Mouse (Mus musculus): Measurements from ENCODE around the gene Xrcc5. TPM values are rescaled to one million over a fixed set of nuclear protein-coding genes. Genes with fewer than 3 reads are reported as not detected.

Gene Xrcc5
- total RNA-seq, 2 experiments from 2014 or later: 18.5 to 20.5 TPM

DNA sequence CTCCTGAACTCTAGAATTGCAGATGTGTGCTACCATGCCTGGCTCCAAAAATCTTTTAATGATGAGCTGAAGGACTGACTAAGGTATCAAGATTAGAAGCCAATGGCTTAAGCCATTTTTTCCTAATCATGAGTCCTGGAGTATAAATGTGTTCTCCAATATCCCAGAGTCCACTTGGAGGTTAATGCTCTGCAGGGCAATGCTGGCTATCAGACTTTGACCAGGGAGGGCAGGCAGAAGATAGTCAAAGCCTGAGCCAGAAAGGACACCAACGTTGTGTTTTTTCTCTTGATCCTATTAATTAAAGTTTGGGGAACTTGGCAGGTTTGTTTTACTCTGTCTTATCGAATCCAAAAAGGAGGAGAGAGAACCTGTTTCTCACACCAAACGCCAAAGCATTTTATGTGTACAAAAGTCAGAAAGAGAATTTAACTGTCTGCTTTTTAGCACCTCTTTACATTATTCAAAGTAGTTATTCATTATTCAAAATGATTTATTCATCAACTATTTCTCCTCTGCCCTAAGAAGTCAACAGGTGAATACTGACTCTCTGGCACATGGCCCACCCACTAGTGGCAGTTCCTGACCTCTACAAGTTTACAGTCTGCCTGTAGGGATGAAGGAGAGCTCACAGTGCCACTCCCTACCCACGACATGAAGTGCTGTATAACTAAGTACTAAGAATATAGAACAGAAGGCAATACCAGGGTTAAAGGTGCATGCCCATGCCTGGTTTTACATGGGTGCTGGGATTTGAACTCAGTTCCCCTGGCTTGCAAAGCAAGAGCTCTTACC lies 13.2 kb upstream of the Xrcc5 start:
- no peak for DNase-seq
- intact Hi-C loops (cut with DNase I): no loop called here
- no peak for TF ChIP-seq CTCF (IDR thresholded peaks at IDR 0.05)
- no peak overlapping the region for H3K27ac ChIP-seq
- no peak overlapping the region for H3K4me3 ChIP-seq

DNA sequence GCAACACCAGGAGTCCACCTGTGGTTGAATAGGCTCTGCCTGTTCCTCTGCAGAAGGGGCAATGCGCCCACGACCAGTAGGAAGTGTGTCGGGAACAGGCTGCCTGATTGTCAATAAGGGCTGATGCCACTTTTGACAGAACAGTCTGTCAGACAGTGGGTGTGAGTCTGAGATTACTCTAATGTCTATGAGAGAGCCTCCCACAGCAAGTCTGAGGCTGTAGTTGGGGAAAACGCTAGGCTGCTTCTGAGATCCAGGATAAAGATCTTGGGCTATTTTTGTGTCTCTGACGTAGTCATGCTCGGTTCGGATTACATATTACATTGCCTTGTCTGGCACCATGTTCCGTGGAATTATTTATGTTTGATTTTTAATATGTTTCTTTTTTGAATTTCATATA lies 11.5 kb upstream of the Xrcc5 start:
- Histone ChIP-seq H3K27ac (peak overlapping the region; percentile 92), H3K4me3 (peak overlapping the region; percentile 59)
- intact Hi-C loops (cut with DNase I): no loop called here
- peak; percentile 28 for DNase-seq
- TF ChIP-seq CTCF (IDR thresholded peaks at IDR 0.05): no peak

DNA sequence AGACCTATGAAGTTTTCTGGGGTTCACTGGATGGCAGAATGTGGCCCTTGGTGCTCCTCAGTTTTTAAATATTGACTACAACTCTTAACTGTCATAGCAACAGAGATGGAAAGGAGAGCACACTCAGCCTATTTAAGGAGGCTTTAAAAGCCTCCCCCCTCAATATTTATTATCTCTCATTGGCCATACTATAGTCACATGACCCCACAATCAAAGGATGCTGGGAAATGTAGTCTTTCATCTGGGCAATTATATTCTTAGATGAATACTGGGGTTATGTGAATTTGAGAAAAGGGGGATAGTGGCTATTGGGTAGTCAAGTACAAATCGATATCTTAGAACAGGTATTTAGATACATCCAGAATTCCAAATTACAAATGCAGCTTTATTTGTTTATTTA lies 5.4 kb upstream of the Xrcc5 start:
- no peak for DNase-seq
- TF ChIP-seq CTCF (IDR thresholded peaks at IDR 0.05): no peak
- no peak overlapping the region for H3K4me3 ChIP-seq
- intact Hi-C loops (cut with DNase I): no loop called here
- no peak overlapping the region for H3K27ac ChIP-seq

DNA sequence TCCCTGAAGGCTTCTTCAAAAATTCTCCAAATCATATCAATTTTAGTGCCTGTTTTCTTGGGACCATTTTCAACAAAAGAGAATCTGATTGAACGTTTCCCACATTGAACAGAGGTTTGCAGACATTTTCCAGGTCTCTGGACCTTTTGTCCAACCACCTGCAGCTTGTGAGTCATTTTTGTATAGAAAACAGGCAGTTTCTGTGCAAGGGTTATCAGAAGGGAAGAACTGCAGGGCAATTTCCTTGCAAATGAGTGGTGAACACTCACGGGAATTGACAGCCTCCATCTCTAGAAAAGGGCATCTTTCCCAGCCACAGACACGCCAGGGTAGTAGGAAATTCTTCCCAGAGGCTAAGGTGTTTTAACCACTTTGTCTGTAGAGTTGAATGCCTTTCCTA lies 980 bp upstream of the Xrcc5 start:
- peak overlapping the region; percentile 86; the same call in 1 of the 2 replicates for H3K27ac ChIP-seq
- no peak for TF ChIP-seq CTCF (IDR thresholded peaks at IDR 0.05)
- DNase-seq: no peak
- intact Hi-C loops (cut with DNase I): loop anchor here (2.0 kb wide), 1 partner anchor 21 kb away; the partner anchor contains the start of genes Pecr and Tmem169
- no peak overlapping the region; the same call in 1 of the 2 replicates for H3K4me3 ChIP-seq

DNA sequence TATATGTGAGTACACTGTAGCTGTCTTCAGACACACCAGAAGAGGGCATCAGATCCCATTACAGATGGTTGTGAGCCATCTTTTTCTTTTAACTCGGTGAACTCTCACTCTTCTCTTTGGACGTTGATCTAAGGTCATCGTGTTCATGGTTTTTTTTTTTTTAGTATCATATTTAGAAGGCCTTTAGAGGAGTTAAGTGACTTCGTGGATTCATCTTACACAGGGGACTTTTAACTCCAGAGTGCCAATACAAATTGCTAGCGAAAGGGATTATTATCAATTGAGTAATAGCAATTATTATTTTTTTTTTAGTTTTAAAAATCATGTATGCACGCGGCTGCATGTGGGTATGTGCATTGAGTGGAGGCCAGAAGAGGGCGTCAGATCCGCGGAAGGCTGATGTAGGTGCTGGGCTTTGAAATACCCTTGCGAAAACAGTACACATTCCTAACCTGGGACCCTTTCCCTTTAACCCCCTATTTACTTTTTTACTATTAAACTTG lies 491 bp upstream of the Xrcc5 start:
- peak; percentile 58 for TF ChIP-seq CTCF (IDR thresholded peaks at IDR 0.05)
- peak; percentile 53 for DNase-seq
- intact Hi-C loops (cut with DNase I): loop anchor here (2.0 kb wide), 1 partner anchor 22 kb away; the partner anchor contains the start of genes Pecr and Tmem169
- H3K4me3 ChIP-seq: peak overlapping the region; percentile 92
- H3K27ac ChIP-seq: peak overlapping the region; percentile 86

DNA sequence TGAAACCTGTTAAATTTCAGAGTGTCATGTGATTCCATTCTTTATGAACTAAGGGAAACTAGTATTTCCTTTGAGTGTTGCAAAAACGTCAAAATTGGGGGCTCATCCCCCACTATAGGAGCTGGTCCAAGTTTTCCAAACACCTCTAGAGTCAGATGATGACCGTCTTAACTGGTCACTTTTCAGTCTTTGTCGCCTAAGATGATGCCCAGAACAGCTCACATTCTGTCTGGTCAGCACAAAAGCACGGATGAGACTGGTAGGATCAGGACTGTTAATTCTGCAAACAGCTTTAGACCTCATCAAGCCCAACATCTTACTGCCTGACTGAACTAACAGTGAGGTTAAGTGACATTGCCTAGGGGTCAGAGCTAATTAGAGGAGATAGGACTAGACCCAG lies 1.7 kb downstream of the Xrcc5 start:
- intact Hi-C loops (cut with DNase I): no loop called here

DNA sequence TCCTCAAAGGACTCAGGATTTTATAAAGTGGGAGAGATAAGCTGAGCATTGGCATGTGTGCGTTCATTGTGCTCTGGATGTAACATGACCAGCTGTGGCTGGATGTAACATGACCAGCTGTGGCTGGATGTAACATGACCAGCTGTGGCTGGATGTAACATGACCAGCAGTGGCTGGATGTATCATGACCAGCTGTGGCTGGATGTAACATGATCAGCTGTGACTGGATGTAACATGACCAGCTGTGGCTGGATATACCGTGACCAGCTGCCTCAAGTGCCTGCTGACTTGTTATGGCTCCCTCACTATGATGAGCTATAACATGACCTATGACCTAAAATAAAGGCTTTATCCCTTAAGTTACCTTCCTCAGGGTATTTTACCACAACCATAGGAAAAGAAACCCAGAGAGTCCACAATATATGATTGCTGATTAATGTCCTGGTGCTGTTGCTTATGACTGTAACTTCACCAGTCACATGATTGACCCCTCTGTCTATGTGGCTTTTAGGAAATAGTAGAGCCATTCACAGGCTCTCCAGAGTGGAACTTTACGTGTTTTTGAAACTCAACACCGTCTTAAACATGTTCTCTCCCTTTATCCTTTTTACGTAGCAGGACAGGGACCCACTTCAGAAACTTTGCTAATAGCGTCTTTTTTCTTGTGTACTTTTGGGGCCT lies 2.7 kb downstream of the Xrcc5 start:
- Histone ChIP-seq H3K4me3 (no peak overlapping the region), H3K27ac (peak overlapping the region; percentile 73)
- TF ChIP-seq CTCF (IDR thresholded peaks at IDR 0.05): no peak
- no peak for DNase-seq
- intact Hi-C loops (cut with DNase I): loop anchor here (10.0 kb wide), 2 partner anchors 265 to 545 kb away; no protein-coding TSS in a partner anchor

More for the DNA sequence above, 1.7 kb downstream of the Xrcc5 start:
- TF ChIP-seq CTCF (IDR thresholded peaks at IDR 0.05): no peak
- no peak for DNase-seq
- H3K27ac ChIP-seq: peak overlapping the region; percentile 73
- no peak overlapping the region for H3K4me3 ChIP-seq

DNA sequence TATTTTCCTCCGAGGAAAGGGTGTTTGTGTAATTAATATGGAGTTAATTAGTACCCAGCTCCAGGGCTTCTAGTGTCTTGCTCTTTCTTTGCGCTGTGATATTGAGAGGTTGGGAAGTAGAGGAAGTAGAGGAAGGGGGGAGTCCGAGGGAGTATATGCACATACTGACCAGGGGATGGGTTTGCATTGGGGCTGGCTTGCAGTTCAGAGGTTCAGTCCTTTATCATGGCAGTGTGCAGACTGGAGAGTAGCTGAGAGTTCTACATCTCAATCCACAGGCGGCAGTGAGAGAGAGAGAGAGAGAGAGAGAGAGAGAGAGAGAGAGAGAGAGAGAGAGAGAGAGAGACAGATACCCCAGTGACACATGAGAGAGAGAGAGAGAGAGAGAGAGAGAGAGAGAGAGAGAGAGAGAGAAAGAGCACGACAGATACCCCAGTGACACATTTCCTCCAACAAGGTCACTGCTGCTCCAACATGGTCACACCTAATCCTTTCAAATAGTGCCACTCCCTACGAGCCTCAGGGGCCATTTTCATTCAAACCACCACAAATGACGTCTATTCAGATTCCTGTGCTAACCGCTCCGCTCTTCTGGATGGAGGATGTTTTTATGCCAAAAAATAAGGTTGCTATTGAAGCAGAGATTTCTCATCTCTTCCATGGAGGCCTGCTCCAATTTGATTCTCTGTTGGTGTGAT lies 5.6 kb downstream of the Xrcc5 start:
- Histone ChIP-seq H3K4me3 (no peak overlapping the region), H3K27ac (no peak overlapping the region)
- TF ChIP-seq CTCF (IDR thresholded peaks at IDR 0.05): no peak
- intact Hi-C loops (cut with DNase I): loop anchor here (10.0 kb wide), 2 partner anchors 262 to 542 kb away; no protein-coding TSS in a partner anchor
- DNase-seq: no peak

DNA sequence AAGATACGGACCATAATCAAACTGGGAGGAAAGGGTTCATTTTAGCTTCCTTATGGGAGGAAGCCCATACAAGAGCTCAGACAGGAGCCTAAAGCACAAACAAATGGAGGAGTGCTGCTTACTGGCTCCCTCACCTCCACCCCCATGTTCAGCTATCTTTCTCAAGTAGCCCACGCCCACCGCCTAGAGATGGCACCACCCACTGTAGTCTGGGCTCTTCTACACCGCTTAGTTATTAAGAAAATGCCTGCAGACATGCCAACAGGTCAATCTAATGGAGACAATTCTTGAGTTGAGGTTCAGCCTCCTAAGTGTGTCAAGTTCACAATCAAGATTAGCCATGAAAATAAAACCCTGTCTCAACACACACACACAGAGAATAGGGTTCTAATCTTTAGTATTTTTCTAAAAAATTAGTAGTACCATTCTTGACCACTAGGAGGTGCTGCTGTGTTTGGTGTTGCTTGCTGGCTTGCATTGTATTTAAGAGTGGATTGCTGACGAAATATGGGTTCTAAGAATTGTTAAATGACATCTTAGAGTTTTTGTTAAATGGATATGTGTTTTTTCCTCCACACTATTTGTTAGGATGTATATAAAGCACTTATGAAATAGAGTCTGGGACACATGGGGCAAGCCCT lies 6.3 kb downstream of the Xrcc5 start:
- intact Hi-C loops (cut with DNase I): loop anchor here (10.0 kb wide), 2 partner anchors 261 to 541 kb away; no protein-coding TSS in a partner anchor
- no peak for DNase-seq
- TF ChIP-seq CTCF (IDR thresholded peaks at IDR 0.05): peak; percentile 76
- Histone ChIP-seq H3K27ac (no peak overlapping the region), H3K4me3 (no peak overlapping the region)

DNA sequence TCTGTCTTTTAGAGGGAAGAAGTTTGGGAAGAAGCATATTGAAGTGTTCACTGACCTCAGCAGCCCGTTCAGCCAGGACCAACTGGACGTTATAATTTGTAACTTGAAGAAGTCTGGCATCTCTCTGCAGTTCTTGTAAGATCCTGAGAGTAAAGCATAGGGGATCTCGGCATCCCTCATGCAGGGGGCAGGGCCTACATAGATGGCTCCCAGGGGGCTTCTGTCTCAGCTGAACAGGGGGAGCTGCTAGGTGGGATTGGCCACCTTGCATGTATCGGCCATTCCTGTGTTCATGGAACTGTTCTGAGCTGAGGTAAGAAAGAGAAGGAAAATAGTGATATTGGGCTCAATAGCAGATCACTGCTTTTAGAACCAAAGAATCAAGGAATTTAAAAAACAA lies 8.2 kb downstream of the Xrcc5 start:
- TF ChIP-seq CTCF (IDR thresholded peaks at IDR 0.05): no peak
- intact Hi-C loops (cut with DNase I): loop anchor here (10.0 kb wide), 2 partner anchors 259 to 539 kb away; no protein-coding TSS in a partner anchor
- no peak overlapping the region for H3K27ac ChIP-seq
- no peak for DNase-seq
- H3K4me3 ChIP-seq: no peak overlapping the region

DNA sequence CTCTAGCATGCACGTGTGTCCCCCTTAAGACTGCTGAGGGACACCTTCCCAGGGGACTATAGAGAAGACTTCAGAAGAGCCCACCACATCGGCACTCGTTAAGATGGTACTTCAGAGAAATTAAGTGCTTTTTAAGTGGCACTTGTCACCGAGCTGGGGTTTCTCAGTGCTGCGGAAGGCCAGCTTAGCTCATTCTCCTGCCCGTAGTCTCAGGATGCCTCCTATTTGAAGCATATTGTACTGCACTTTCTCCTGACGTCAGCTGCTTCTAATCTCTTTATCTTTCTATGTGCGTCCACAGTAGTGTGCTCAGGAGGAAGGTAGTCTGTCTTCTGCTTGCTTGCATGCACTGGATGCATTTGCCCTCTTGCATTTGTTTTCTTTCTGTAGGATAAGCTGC lies 9.2 kb downstream of the Xrcc5 start:
- intact Hi-C loops (cut with DNase I): loop anchor here (10.0 kb wide), 2 partner anchors 258 to 538 kb away; no protein-coding TSS in a partner anchor
- no peak overlapping the region for H3K27ac ChIP-seq
- H3K4me3 ChIP-seq: no peak overlapping the region
- no peak for TF ChIP-seq CTCF (IDR thresholded peaks at IDR 0.05)
- no peak for DNase-seq

DNA sequence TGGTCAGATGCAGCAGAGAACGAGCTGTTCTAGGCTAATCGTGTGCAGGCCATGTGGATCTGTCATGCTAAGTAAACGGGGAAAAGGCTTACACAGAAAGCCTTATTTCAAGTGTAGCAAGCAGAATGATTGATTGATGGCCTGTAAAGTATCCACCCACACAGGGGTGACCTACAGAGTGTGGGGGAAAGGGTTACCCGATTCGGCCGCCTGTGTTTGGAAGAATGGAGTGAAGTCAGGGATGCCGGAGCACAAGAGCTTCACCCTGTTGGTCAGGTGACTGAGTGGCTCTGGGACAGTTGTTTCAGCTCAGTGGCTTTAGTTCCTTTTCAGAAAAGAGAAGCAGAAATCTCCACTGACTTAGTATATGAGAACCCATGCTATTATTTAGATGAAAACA lies 9.7 kb downstream of the Xrcc5 start:
- no peak for TF ChIP-seq CTCF (IDR thresholded peaks at IDR 0.05)
- intact Hi-C loops (cut with DNase I): loop anchor here (10.0 kb wide), 2 partner anchors 258 to 538 kb away; no protein-coding TSS in a partner anchor
- no peak for DNase-seq
- H3K27ac ChIP-seq: no peak overlapping the region
- no peak overlapping the region for H3K4me3 ChIP-seq
